Mouse (Mus musculus) liver, adult 2 months (tissue): ENCODE results near the gene Hpse2. TPM values are rescaled to one million over a fixed set of nuclear protein-coding genes. Genes with fewer than 3 reads are reported as not detected.

Source experiments
- DNase-seq: peaks from one replicate; pipeline ENCODE4 v3.0.0-alpha.2; 2011; ENCODE audit warnings: low read depth, low spot score; ENCODE audit errors: extremely low read depth
- H3K27ac ChIP-seq: fragments of 200-500 bp; replicated peaks from 2 replicates; pipeline ENCODE4 v1.5.1; 2012; ENCODE audit warnings: low read depth, mild to moderate bottlenecking, control low read depth, inconsistent platforms, low read length; ENCODE audit not compliant: insufficient read depth
- H3K27me3 ChIP-seq: fragments of 200-500 bp; 2 replicates; pipeline ENCODE4 v1.6.1; 2012; ENCODE audit warnings: mild to moderate bottlenecking, moderate library complexity, low read length, inconsistent platforms; ENCODE audit not compliant: control insufficient read depth, insufficient read depth
- H3K36me3 ChIP-seq: fragments of 200-500 bp; 2 replicates; pipeline ENCODE4 v1.6.1; 2012; ENCODE audit warnings: low read length, inconsistent platforms; ENCODE audit not compliant: control insufficient read depth, insufficient read depth
- H3K4me1 ChIP-seq: fragments of 200-500 bp; 2 replicates; pipeline ENCODE4 v1.6.1; 2011; ENCODE audit warnings: low read length; ENCODE audit not compliant: control insufficient read depth, insufficient read depth
- H3K4me3 ChIP-seq: fragments of 200-500 bp; 2 replicates; pipeline ENCODE4 v1.5.1; 2011; ENCODE audit warnings: low read depth, mild to moderate bottlenecking, control low read depth, low read length, moderate library complexity; ENCODE audit not compliant: insufficient read depth
- H3K79me2 ChIP-seq: fragments of 200-500 bp; 2 replicates; pipeline ENCODE4 v1.6.1; 2012; ENCODE audit warnings: inconsistent platforms, mild to moderate bottlenecking, low read length, moderate library complexity; ENCODE audit not compliant: control insufficient read depth, insufficient read depth
- H3K9ac ChIP-seq: fragments of 200-500 bp; 2 replicates; pipeline ENCODE4 v1.6.1; 2012; ENCODE audit warnings: low read depth, mild to moderate bottlenecking, control low read depth, inconsistent platforms, low read length
- CTCF ChIP-seq: fragments of 200-500 bp; IDR thresholded peaks from 2 replicates; pipeline ENCODE4 v1.5.1; 2011; ENCODE audit warnings: low read depth, low read length, control low read depth
- POLR2A ChIP-seq: fragments of 200-500 bp; IDR thresholded peaks from 2 replicates; pipeline ENCODE4 v1.6.1; 2011; ENCODE audit warnings: low read length, control low read depth; ENCODE audit not compliant: insufficient read depth; ENCODE audit errors: extremely low read depth
- WGBS: fragments of 180-500 bp; shearing (Covaris S2); methylation state at CpG from one replicate; pipeline ENCODE4 v1.1.7; 2018; 5-methylcytosine and 5-hydroxymethylcytosine counted together
- polyA plus RNA-seq: library from polyadenylated mRNA; depleted of rRNA; stranded (reverse); fragments of >200 nt; gene quantifications from 2 replicates; pipeline ENCODE4 v1.2.3, GENCODE M21; 2012
- total RNA-seq: library from RNA; depleted of rRNA; stranded (reverse); fragments of >200 nt; gene quantifications from 2 replicates; pipeline ENCODE4 v1.2.3, GENCODE M21; 2014

Gene Hpse2
- total and polyA plus RNA-seq, 2 experiments, result not detected

GRCm38 (mm10) chr19:43243993-43244392, 144.2 kb downstream of the Hpse2 start:
- no peak overlapping the region for H3K9ac ChIP-seq
- H3K79me2 ChIP-seq, result no peaks in the 10 kb centered on the region
- 74% methylated on average over 4 of the region's 4 CpGs for WGBS
- TF ChIP-seq CTCF, result no peak
- no peak for TF ChIP-seq POLR2A
- no peaks in the 10 kb centered on the region for H3K36me3 ChIP-seq
- no peak for DNase-seq
- no peak overlapping the region for H3K27ac ChIP-seq
- no peak overlapping the region for H3K4me3 ChIP-seq
- no peaks in the 10 kb centered on the region for H3K4me1 ChIP-seq
- no peaks in the 10 kb centered on the region for H3K27me3 ChIP-seq

- no peaks in the 10 kb centered on the region for H3K79me2 ChIP-seq
- TF ChIP-seq POLR2A (no peak), CTCF (no peak)
- no peaks in the 10 kb centered on the region for H3K36me3 ChIP-seq
- no peak overlapping the region for H3K27ac ChIP-seq
- no peak overlapping the region for H3K4me3 ChIP-seq
- no peak for DNase-seq
- 82% methylated on average over 3 of the region's 3 CpGs for WGBS
- no peak overlapping the region for H3K9ac ChIP-seq
- H3K4me1 ChIP-seq, result no peaks in the 10 kb centered on the region
- H3K27me3 ChIP-seq, result no peaks in the 10 kb centered on the region; the same call in 1 of the 2 replicates
Measured at GRCm38 (mm10) chr19:43231711-43232110, 156.4 kb downstream of the Hpse2 start.

GRCm38 (mm10) chr19:43193562-43193961, 194.6 kb downstream of the Hpse2 start:
- Histone ChIP-seq H3K36me3 (no peaks in the 10 kb centered on the region), H3K79me2 (no peaks in the 10 kb centered on the region), H3K4me1 (no peaks in the 10 kb centered on the region), H3K27ac (no peak overlapping the region), H3K27me3 (0 out of 2 replicates have a peak, but pooled peaks cover 2% of the 10 kb centered on the region), H3K4me3 (no peak overlapping the region), H3K9ac (no peak overlapping the region)
- WGBS, result 73% methylated on average over 3 of the region's 3 CpGs
- DNase-seq, result no peak
- no peak for TF ChIP-seq CTCF
- TF ChIP-seq POLR2A, result no peak

DNA sequence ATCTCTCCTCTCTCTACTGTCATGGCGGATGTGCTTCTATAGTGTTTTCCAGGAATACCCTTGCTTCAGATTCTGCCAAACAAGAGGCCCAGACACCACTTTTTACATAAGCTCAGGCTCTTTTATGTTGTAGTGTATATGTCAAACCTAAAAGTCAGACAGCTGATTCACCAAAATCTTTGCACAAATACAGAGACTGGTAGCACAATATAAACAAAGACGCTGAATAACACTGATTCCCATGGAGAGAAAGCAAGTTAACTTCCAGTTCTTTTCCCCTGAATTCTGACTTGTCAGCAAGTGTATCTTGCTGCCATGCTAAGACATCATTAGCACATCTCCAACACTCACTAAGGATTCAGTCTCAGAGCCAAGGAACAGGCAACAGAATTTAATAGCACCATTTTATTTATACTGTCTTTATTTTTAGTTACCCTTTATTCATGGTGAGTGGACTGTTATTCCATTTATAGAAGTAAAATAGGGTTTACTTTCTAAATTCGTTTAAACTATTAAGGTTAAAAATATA, 212.7 kb downstream of the Hpse2 start:
- Histone ChIP-seq H3K4me3 (no peak overlapping the region), H3K9ac (no peak overlapping the region), H3K27me3 (no peaks in the 10 kb centered on the region), H3K4me1 (no peaks in the 10 kb centered on the region), H3K36me3 (no peaks in the 10 kb centered on the region), H3K79me2 (no peaks in the 10 kb centered on the region), H3K27ac (no peak overlapping the region)
- 80% methylated on average over 3 of the region's 3 CpGs for WGBS
- no peak for DNase-seq
- TF ChIP-seq CTCF, result no peak
- no peak for TF ChIP-seq POLR2A

GRCm38 (mm10) chr19:43174812-43175211, 213.3 kb downstream of the Hpse2 start:
- Histone ChIP-seq H3K36me3 (no peaks in the 10 kb centered on the region), H3K4me3 (no peak overlapping the region), H3K4me1 (no peaks in the 10 kb centered on the region), H3K79me2 (no peaks in the 10 kb centered on the region), H3K9ac (no peak overlapping the region), H3K27me3 (no peaks in the 10 kb centered on the region), H3K27ac (no peak overlapping the region)
- no peak for TF ChIP-seq CTCF
- no peak for TF ChIP-seq POLR2A
- WGBS, result 8% methylated on average over 2 of the region's 2 CpGs
- no peak for DNase-seq

GRCm38 (mm10) chr19:43156085-43156484, 232.1 kb downstream of the Hpse2 start:
- no peak for DNase-seq
- no peaks in the 10 kb centered on the region for H3K27me3 ChIP-seq
- H3K36me3 ChIP-seq, result no peaks in the 10 kb centered on the region
- 68% methylated on average over 8 of the region's 8 CpGs for WGBS
- no peak for TF ChIP-seq POLR2A
- TF ChIP-seq CTCF, result no peak
- H3K27ac ChIP-seq, result no peak overlapping the region
- H3K79me2 ChIP-seq, result no peaks in the 10 kb centered on the region
- H3K4me3 ChIP-seq, result no peak overlapping the region
- no peak overlapping the region for H3K9ac ChIP-seq
- no peaks in the 10 kb centered on the region for H3K4me1 ChIP-seq
